In the genomic region with DNA sequence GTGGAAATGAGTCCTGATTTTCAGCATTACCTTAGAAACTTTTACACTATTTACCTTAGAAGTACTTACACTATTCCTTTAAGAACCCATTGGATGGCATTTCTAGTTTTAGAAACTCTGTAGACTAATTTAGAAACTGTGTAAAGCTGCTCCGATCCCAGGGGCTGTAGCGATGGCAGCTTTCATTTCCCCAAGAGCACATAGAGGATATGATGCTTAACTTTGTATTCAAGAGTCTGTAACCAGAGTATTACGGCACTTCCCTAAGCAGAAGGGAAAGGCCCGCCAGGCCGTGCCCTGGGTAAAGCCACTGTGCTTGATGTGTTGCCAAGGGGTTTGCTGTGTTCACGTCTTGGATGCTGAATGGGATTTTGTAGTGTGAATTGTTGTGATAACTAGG, we compare ENCODE assay signal across 22 mouse cellular contexts.
DNase-seq lines count a peak whose midpoint lies in the region; ATAC-seq lines count a peak whose summit lies in the region.
"Had no signal": no experiment of that assay in that cellular context is flagged by ENCODE, and none has a peak within 500 bp of the region (broad histone marks: within the 10 kb centered on the region; RNA-seq: fewer than 3 reads in every experiment).

No protein-coding gene starts in this region.

- peak; percentile 55; the same call in 1 of the 2 replicates for ATAC-seq in frontal cortex, adult (ENCODE audit: low TSS enrichment)
- no peak for ATAC-seq in midbrain, embryonic 11.5 days (ENCODE audit: low FRiP score)
- no peak for ATAC-seq in midbrain, embryonic 15.5 days (replicated peaks)
- ATAC-seq in granulocyte monocyte progenitor cell, adult 5-6 weeks (replicated peaks; ENCODE audit: poor library complexity, severe bottlenecking) = peak; percentile 88
- peak; percentile 77 for ATAC-seq in monocyte, adult 5-6 weeks (replicated peaks; ENCODE audit: insufficient number of reproducible peaks, low FRiP score, low TSS enrichment, poor library complexity, severe bottlenecking)
- no peak for ATAC-seq in inflammation-experienced regulatory T-cells, adult 6 months
- ATAC-seq: forebrain, embryonic 16.5 days; intestine, embryonic 16.5 days had no signal

- no peak overlapping the region for H3K4me2 ChIP-seq in midbrain, embryonic 11.5 days
- no peak overlapping the region for H3K4me2 ChIP-seq in midbrain, embryonic 15.5 days
- H3K4me2 ChIP-seq: heart, embryonic 12.5 days; hindbrain, embryonic 14.5 days had no signal

- no peak overlapping the region for H3K4me3 ChIP-seq in midbrain, embryonic 11.5 days (ENCODE audit: low read depth, low read length)
- H3K4me3 ChIP-seq in midbrain, embryonic 15.5 days = no peak overlapping the region
- H3K4me3 ChIP-seq: embryonic facial prominence, embryonic 10.5 days; erythroblast, embryonic 14.5 days; forebrain, embryonic 10.5 days; heart, adult 2 months; heart, embryonic 12.5 days; hindbrain, embryonic 10.5 days had no signal

- no peaks in the 10 kb centered on the region for H3K36me3 ChIP-seq in midbrain, embryonic 11.5 days (ENCODE audit: control insufficient read depth, insufficient read depth, low read length)
- no peaks in the 10 kb centered on the region for H3K36me3 ChIP-seq in midbrain, embryonic 15.5 days (replicated peaks)
- H3K36me3 ChIP-seq: embryonic facial prominence, embryonic 10.5 days; forebrain, embryonic 10.5 days; heart, embryonic 12.5 days; hindbrain, embryonic 10.5 days had no signal

- H3K9me3 ChIP-seq in midbrain, embryonic 11.5 days (ENCODE audit: control insufficient read depth, low read length) = no peaks in the 10 kb centered on the region
- H3K9me3 ChIP-seq in midbrain, embryonic 15.5 days = no peaks in the 10 kb centered on the region
- H3K9me3 ChIP-seq: embryonic facial prominence, embryonic 10.5 days; forebrain, embryonic 10.5 days; heart, embryonic 12.5 days; hindbrain, embryonic 10.5 days had no signal

- no peaks in the 10 kb centered on the region for H3K4me1 ChIP-seq in midbrain, embryonic 11.5 days (ENCODE audit: control insufficient read depth, insufficient read depth, low read length)
- 0 out of 2 replicates have a peak, but pooled peaks cover 5% of the 10 kb centered on the region for H3K4me1 ChIP-seq in midbrain, embryonic 15.5 days
- H3K4me1 ChIP-seq: embryonic facial prominence, embryonic 10.5 days; heart, embryonic 12.5 days; hindbrain, embryonic 10.5 days had no signal

- no peak overlapping the region for H3K9ac ChIP-seq in midbrain, embryonic 11.5 days (ENCODE audit: low read length)
- H3K9ac ChIP-seq in midbrain, embryonic 15.5 days = no peak overlapping the region
- H3K9ac ChIP-seq: heart, embryonic 12.5 days; hindbrain, embryonic 14.5 days had no signal

- no peak for DNase-seq in frontal cortex, postnatal 25 days (ENCODE audit: low spot score in 2 of 2)
- DNase-seq in midbrain, embryonic 11.5 days (ENCODE audit: low spot score, missing footprints) = peak; percentile 70
- no peak for DNase-seq in urinary bladder, postnatal 14 days (ENCODE audit: low spot score)
- DNase-seq: adrenal gland, postnatal 10 days; cerebellum, adult 18-20 months; cerebellum, adult 9-11 months; cerebellum, postnatal 36 days; gastrocnemius, postnatal 36 days; heart, adult 2 months had no signal

- WGBS in midbrain, embryonic 11.5 days = 87% methylated on average over 6 of the region's 6 CpGs
- 73% methylated on average over 6 of the region's 6 CpGs for WGBS in midbrain, embryonic 15.5 days

- no peaks in the 10 kb centered on the region for H3K27me3 ChIP-seq in midbrain, embryonic 11.5 days (ENCODE audit: control insufficient read depth, insufficient read depth, low read length)
- H3K27me3 ChIP-seq in midbrain, embryonic 15.5 days (replicated peaks) = no peaks in the 10 kb centered on the region
- H3K27me3 ChIP-seq: heart, embryonic 12.5 days had no signal

- no peak overlapping the region for H3K27ac ChIP-seq in midbrain, embryonic 11.5 days (ENCODE audit: low read depth, low read length)
- H3K27ac ChIP-seq in midbrain, embryonic 15.5 days = no peak overlapping the region
- H3K27ac ChIP-seq: embryonic facial prominence, embryonic 10.5 days; forebrain, embryonic 10.5 days; heart, adult 2 months; hindbrain, embryonic 10.5 days; hindbrain, embryonic 14.5 days had no signal

Comparison
In these comparisons a context has a peak if more than half of its experiments do, and no peak if none do; other contexts are left out.
1. ATAC-seq: peak in frontal cortex, adult (single experiment), granulocyte monocyte progenitor cell, adult 5-6 weeks (single experiment) and monocyte, adult 5-6 weeks (single experiment); none in midbrain, embryonic 11.5 days (single experiment), midbrain, embryonic 15.5 days (single experiment) and inflammation-experienced regulatory T-cells, adult 6 months (single experiment).